Mouse (Mus musculus): ENCODE results near the gene Gm36210. TPM values are rescaled to one million over a fixed set of nuclear protein-coding genes. Genes with fewer than 3 reads are reported as not detected.

The Gm36210 gene
- polyA plus RNA-seq (2015; fragmentation: Nextera tagmentation; extraction: Ambion mirVana): not detected in 2 replicates

DNA sequence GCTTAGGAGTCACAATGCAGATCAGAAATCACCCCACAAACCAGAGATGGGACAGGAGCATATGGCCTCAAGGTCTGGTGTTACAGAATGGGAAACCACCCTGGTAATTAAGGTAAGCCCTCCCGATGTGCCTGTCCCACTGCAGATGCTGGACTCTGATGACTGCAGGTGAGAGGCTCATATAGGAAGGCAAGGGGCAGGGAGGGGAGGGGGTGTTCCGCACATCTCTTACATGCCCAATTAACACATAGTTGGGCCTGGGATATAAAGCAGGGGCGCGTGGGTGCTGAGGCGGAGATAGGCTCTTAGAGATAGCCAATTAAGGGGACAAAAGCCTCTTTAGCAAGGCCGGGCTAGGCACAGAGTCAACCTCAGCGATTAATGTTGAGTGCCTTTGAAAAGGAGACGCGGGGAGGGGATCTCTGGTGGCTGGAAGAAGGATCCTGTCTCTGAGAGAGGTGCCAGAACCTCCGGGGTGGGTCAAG is at the start of gene Gm36210:
TSS of gene Gm36210 (minus strand) at position 51 of the 485 bp plus-strand sequence.
- 76% methylated on average over 10 of the region's 10 CpGs for WGBS (ENCODE audit: insufficient replicate concordance)
- Histone ChIP-seq H3K27me3 (ENCODE audit: insufficient read depth, low read length) (no peaks in the 10 kb centered on the region), H3K9ac (replicated peaks) (no peak within 1 kb of the TSS), H3K4me1 (ENCODE audit: insufficient read depth) (no peaks in the 10 kb centered on the region), H3K9me3 (ENCODE audit: low read length) (no peaks in the 10 kb centered on the region), H3K4me3 (ENCODE audit: low read depth, low read length) (no peak within 1 kb of the TSS), H3K36me3 (replicated peaks; ENCODE audit: insufficient read depth, low read length) (no peaks in the 10 kb centered on the region), H3K4me2 (ENCODE audit: low read depth, low read length) (no peak within 1 kb of the TSS), H3K27ac (ENCODE audit: low read depth) (no peak within 1 kb of the TSS)
- ATAC-seq (no peak), DNase-seq (no peak)
- TF ChIP-seq EP300 (IDR thresholded peaks at IDR 0.05; ENCODE audit: low read depth) (no peak), CTCF (IDR thresholded peaks at IDR 0.05; ENCODE audit: low read depth) (no peak)

DNA sequence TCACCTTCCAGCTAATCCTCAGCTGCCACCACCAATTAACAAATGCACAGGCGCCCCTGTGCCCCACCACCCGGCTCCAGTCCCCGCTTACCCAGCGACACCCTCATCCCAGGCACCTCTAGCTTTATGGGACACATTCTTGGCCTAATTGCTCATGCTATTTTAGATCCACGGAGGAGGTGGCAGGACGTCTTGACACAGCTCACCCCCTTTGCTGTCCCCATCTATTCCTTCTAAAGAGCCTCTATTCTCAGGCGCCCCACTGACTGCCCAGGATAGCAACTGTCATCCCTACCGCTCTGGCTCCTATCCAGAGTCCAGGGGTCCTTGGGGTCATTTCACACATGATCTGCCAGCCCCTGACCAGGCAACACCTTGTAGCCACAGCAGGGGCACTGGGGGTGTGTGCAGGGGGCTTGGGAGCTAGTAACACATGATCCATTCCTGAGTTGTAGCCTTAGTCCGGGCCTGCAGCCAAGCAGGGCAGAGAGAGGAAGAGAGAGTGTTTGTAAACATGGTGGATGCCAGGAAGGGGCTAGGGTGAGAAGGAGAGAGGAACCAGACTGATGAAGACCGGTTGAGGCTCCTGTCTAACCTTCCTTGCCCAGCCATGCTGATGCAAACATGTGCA is 47.6 kb upstream of the Gm36210 start:
- Histone ChIP-seq H3K9ac (replicated peaks) (no peak overlapping the region), H3K36me3 (replicated peaks; ENCODE audit: insufficient read depth, low read length) (no peaks in the 10 kb centered on the region), H3K9me3 (ENCODE audit: low read length) (no peaks in the 10 kb centered on the region), H3K4me3 (ENCODE audit: low read depth, low read length) (no peak overlapping the region), H3K27ac (ENCODE audit: low read depth) (no peak overlapping the region), H3K4me2 (ENCODE audit: low read depth, low read length) (no peak overlapping the region), H3K27me3 (ENCODE audit: insufficient read depth, low read length) (no peaks in the 10 kb centered on the region), H3K4me1 (ENCODE audit: insufficient read depth) (no peaks in the 10 kb centered on the region)
- DNase-seq: no peak
- WGBS (ENCODE audit: insufficient replicate concordance): 36% methylated on average over 10 of the region's 10 CpGs
- TF ChIP-seq CTCF (IDR thresholded peaks at IDR 0.05; ENCODE audit: low read depth) (no peak), EP300 (IDR thresholded peaks at IDR 0.05; ENCODE audit: low read depth) (no peak)
- ATAC-seq: no peak

GRCm38 (mm10) chr7:4950561-4951342 is 44.4 kb upstream of the Gm36210 start:
- DNase-seq (no peak), ATAC-seq (no peak)
- TF ChIP-seq EP300 (IDR thresholded peaks at IDR 0.05; ENCODE audit: low read depth) (no peak), CTCF (IDR thresholded peaks at IDR 0.05; ENCODE audit: low read depth) (no peak)
- Histone ChIP-seq H3K36me3 (replicated peaks; ENCODE audit: insufficient read depth, low read length) (no peaks in the 10 kb centered on the region), H3K27ac (ENCODE audit: low read depth) (no peak overlapping the region), H3K9me3 (ENCODE audit: low read length) (no peaks in the 10 kb centered on the region), H3K27me3 (ENCODE audit: insufficient read depth, low read length) (no peaks in the 10 kb centered on the region), H3K4me3 (ENCODE audit: low read depth, low read length) (no peak overlapping the region), H3K4me2 (ENCODE audit: low read depth, low read length) (no peak overlapping the region), H3K9ac (replicated peaks) (no peak overlapping the region), H3K4me1 (ENCODE audit: insufficient read depth) (no peaks in the 10 kb centered on the region)
- 73% methylated on average over 19 of the region's 19 CpGs for WGBS (ENCODE audit: insufficient replicate concordance)

GRCm38 (mm10) chr7:4948386-4948785 is 42.1 kb upstream of the Gm36210 start:
- no peak overlapping the region for H3K4me2 ChIP-seq (ENCODE audit: low read depth, low read length)
- H3K9ac ChIP-seq (replicated peaks): no peak overlapping the region
- no peaks in the 10 kb centered on the region for H3K27me3 ChIP-seq (ENCODE audit: insufficient read depth, low read length)
- DNase-seq (no peak), ATAC-seq (no peak)
- TF ChIP-seq EP300 (IDR thresholded peaks at IDR 0.05; ENCODE audit: low read depth) (no peak), CTCF (IDR thresholded peaks at IDR 0.05; ENCODE audit: low read depth) (no peak)
- peaks cover 1% of the 10 kb centered on the region; the same call in 1 of the 2 replicates for H3K4me1 ChIP-seq (ENCODE audit: insufficient read depth)
- no peak overlapping the region for H3K27ac ChIP-seq (ENCODE audit: low read depth)
- WGBS (ENCODE audit: insufficient replicate concordance): 43% methylated on average over 6 of the region's 6 CpGs
- no peaks in the 10 kb centered on the region for H3K9me3 ChIP-seq (ENCODE audit: low read length)
- H3K4me3 ChIP-seq (ENCODE audit: low read depth, low read length): no peak overlapping the region
- H3K36me3 ChIP-seq (replicated peaks; ENCODE audit: insufficient read depth, low read length): no peaks in the 10 kb centered on the region

GRCm38 (mm10) chr7:4947855-4948254 is 41.5 kb upstream of the Gm36210 start:
- H3K36me3 ChIP-seq (replicated peaks; ENCODE audit: insufficient read depth, low read length): no peaks in the 10 kb centered on the region
- ATAC-seq (no peak), DNase-seq (no peak)
- 43% methylated on average over 2 of the region's 2 CpGs for WGBS (ENCODE audit: insufficient replicate concordance)
- no peak overlapping the region for H3K27ac ChIP-seq (ENCODE audit: low read depth)
- H3K4me3 ChIP-seq (ENCODE audit: low read depth, low read length): no peak overlapping the region
- no peaks in the 10 kb centered on the region for H3K9me3 ChIP-seq (ENCODE audit: low read length)
- no peaks in the 10 kb centered on the region for H3K27me3 ChIP-seq (ENCODE audit: insufficient read depth, low read length)
- H3K4me1 ChIP-seq (ENCODE audit: insufficient read depth): peaks cover 2% of the 10 kb centered on the region; the same call in 1 of the 2 replicates
- TF ChIP-seq EP300 (IDR thresholded peaks at IDR 0.05; ENCODE audit: low read depth) (no peak), CTCF (IDR thresholded peaks at IDR 0.05; ENCODE audit: low read depth) (no peak)
- H3K9ac ChIP-seq (replicated peaks): no peak overlapping the region
- H3K4me2 ChIP-seq (ENCODE audit: low read depth, low read length): no peak overlapping the region

- H3K36me3 ChIP-seq (replicated peaks; ENCODE audit: insufficient read depth, low read length): no peaks in the 10 kb centered on the region
- no peaks in the 10 kb centered on the region for H3K27me3 ChIP-seq (ENCODE audit: insufficient read depth, low read length)
- DNase-seq (peak; percentile 93), ATAC-seq (peak; percentile 88)
- H3K27ac ChIP-seq (ENCODE audit: low read depth): no peak overlapping the region
- H3K9ac ChIP-seq (replicated peaks): no peak overlapping the region
- 10% methylated on average over 15 of the region's 15 CpGs for WGBS (ENCODE audit: insufficient replicate concordance)
- peak overlapping the region; percentile 67 for H3K4me2 ChIP-seq (ENCODE audit: low read depth, low read length)
- H3K9me3 ChIP-seq (ENCODE audit: low read length): no peaks in the 10 kb centered on the region
- H3K4me3 ChIP-seq (ENCODE audit: low read depth, low read length): peak overlapping the region; percentile 21; the same call in 1 of the 2 replicates
- peaks cover 2% of the 10 kb centered on the region; the same call in 1 of the 2 replicates for H3K4me1 ChIP-seq (ENCODE audit: insufficient read depth)
- no peak for TF ChIP-seq EP300 (IDR thresholded peaks at IDR 0.05; ENCODE audit: low read depth)
- TF ChIP-seq CTCF (IDR thresholded peaks at IDR 0.05; ENCODE audit: low read depth): peak; percentile 98
Observed at GRCm38 (mm10) chr7:4943223-4943815, 37.0 kb upstream of the Gm36210 start.

Data from liver, postnatal 0 days (tissue).